Mouse (Mus musculus) fibroblast of lung, adult 2 months (primary cell): ENCODE measurements at regions not wholly inside any gene's neighbourhood (a gene's known extent, or its start where the extent isn't known, plus 50 kb on each side); places are given as distances from the start of the nearest gene placed in this dataset.

Experiments used
- DNase-seq: peaks from one replicate; pipeline ENCODE4 v3.0.0-alpha.2; 2011; ENCODE audit warnings: low read depth

- no peak for DNase-seq
These were observed 100.6 kb upstream of the Fam92a start for GRCm38 (mm10) chr4:12272378-12272777.

- DNase-seq: no peak
These were observed 91.9 kb upstream of the Fam92a start for GRCm38 (mm10) chr4:12263746-12264145.

DNA sequence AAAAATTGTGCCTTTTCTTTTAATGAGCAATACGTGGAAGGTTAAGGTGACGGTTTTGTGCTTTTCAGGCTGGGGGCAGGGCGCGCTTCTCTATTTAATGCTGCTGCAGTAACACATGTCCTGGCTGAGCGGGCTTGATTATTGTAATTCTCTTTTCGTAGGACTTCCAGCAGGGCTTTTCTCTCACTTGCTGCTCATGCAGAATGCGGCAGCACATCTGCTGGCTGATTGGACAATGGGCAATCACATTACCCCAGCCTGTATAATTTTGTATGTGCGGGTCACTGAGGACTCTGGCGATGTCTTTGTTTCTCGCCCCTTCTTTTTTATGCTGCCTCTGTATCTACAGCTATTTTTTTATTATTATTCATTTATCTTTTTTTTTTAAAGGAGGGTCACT lies 91.4 kb upstream of the Fam92a start:
- no peak for DNase-seq

GRCm38 (mm10) chr4:12247994-12248393 lies 76.2 kb upstream of the Fam92a start:
- no peak for DNase-seq

GRCm38 (mm10) chr4:12246595-12246994 lies 74.8 kb upstream of the Fam92a start:
- no peak for DNase-seq

DNA sequence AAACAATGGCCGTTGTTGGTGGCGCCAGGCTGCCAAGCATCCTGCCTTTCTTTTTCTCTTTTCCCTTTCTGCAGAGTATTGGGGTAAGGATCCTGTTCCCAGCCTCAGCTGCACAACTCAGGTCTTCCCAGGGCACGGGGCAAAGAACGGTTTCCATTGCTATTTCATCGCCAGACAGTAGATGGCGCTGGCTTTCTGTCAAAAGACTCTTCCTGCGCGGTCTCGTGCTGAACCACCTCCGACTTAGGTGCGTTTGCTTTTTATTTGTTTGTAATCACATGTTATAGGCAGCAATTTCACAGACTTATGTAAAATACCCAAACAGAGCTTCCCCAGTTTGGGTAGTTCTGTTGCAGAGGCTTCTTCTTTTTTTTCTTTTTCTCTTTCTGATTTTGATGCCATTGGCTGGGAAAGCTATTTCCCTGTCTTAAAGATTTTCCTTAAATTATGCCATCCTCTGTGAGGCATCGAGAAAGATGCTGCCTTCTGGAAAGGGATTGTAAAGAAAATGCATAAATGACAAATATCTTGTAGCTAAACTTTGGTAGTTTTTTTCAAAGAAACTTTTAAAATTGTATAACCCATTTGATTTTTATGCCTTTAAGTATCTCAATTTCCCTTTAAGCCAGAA lies 69.2 kb upstream of the Fam92a start:
- peak; percentile 10 for DNase-seq

- no peak for DNase-seq
These were observed 58.9 kb upstream of the Fam92a start for GRCm38 (mm10) chr4:12230731-12231130.
